Mouse (Mus musculus): ENCODE measurements around the gene Becn1. TPM values are rescaled to one million over a fixed set of nuclear protein-coding genes. Genes with fewer than 3 reads are reported as not detected.
"Not testable (repeated sequence)": the region's sequence is repeated elsewhere in the genome, so short reads cannot be mapped to it uniquely, and the experiment has no call there.

The Becn1 gene
- polyA plus RNA-seq, 1 experiment = 169 TPM

- H3K4me1 ChIP-seq (ENCODE audit: control insufficient read depth, insufficient read depth, low read length) = peaks cover 2% of the 10 kb centered on the region; the same call in 1 of the 2 replicates
- TF ChIP-seq POLR2A (IDR thresholded peaks at IDR 0.05; ENCODE audit: extremely low read depth, insufficient read depth, low read length) (no peak), CTCF (IDR thresholded peaks at IDR 0.05; ENCODE audit: extremely low read depth, insufficient read depth, low read length) (no peak)
- no peak overlapping the region for H3K4me3 ChIP-seq (ENCODE audit: insufficient read depth, low read length)
- no peak overlapping the region for H3K27ac ChIP-seq (ENCODE audit: insufficient read depth, low read length)
Measured at GRCm38 (mm10) chr11:101334023-101334422, 31.9 kb upstream of the Becn1 start.

GRCm38 (mm10) chr11:101332537-101332936 lies 30.5 kb upstream of the Becn1 start:
- TF ChIP-seq CTCF (IDR thresholded peaks at IDR 0.05; ENCODE audit: extremely low read depth, insufficient read depth, low read length) (no peak), POLR2A (IDR thresholded peaks at IDR 0.05; ENCODE audit: extremely low read depth, insufficient read depth, low read length) (no peak)
- no peak overlapping the region for H3K27ac ChIP-seq (ENCODE audit: insufficient read depth, low read length)
- H3K4me1 ChIP-seq (ENCODE audit: control insufficient read depth, insufficient read depth, low read length) = no peaks in the 10 kb centered on the region
- H3K4me3 ChIP-seq (ENCODE audit: insufficient read depth, low read length) = no peak overlapping the region

- not testable (repeated sequence) for H3K4me3 ChIP-seq (ENCODE audit: insufficient read depth, low read length); H3K4me1 ChIP-seq (ENCODE audit: control insufficient read depth, insufficient read depth, low read length); H3K27ac ChIP-seq (ENCODE audit: insufficient read depth, low read length)
Measured at GRCm38 (mm10) chr11:101330961-101331360, 28.9 kb upstream of the Becn1 start.

GRCm38 (mm10) chr11:101330371-101330924 lies 28.4 kb upstream of the Becn1 start, which contains the start of gene Aoc3:
Aoc3 (plus strand) TSS chr11:101330605.
- H3K27ac ChIP-seq (ENCODE audit: insufficient read depth, low read length) = no peak within 1 kb of the TSS
- no peak within 1 kb of the TSS for H3K4me3 ChIP-seq (ENCODE audit: insufficient read depth, low read length)
- TF ChIP-seq POLR2A (IDR thresholded peaks at IDR 0.05; ENCODE audit: extremely low read depth, insufficient read depth, low read length) (no peak), CTCF (IDR thresholded peaks at IDR 0.05; ENCODE audit: extremely low read depth, insufficient read depth, low read length) (no peak)
- H3K4me1 ChIP-seq (ENCODE audit: control insufficient read depth, insufficient read depth, low read length) = no peaks in the 10 kb centered on the region

- H3K4me1 ChIP-seq (ENCODE audit: control insufficient read depth, insufficient read depth, low read length) = no peaks in the 10 kb centered on the region
- H3K27ac ChIP-seq (ENCODE audit: insufficient read depth, low read length) = no peak overlapping the region
- TF ChIP-seq CTCF (IDR thresholded peaks at IDR 0.05; ENCODE audit: extremely low read depth, insufficient read depth, low read length) (no peak), POLR2A (IDR thresholded peaks at IDR 0.05; ENCODE audit: extremely low read depth, insufficient read depth, low read length) (no peak)
- H3K4me3 ChIP-seq (ENCODE audit: insufficient read depth, low read length) = no peak overlapping the region
Measured at GRCm38 (mm10) chr11:101328941-101329635, 27.0 kb upstream of the Becn1 start.

GRCm38 (mm10) chr11:101327311-101327710 lies 25.2 kb upstream of the Becn1 start:
- Histone ChIP-seq H3K27ac (ENCODE audit: insufficient read depth, low read length) (no peak overlapping the region), H3K4me1 (ENCODE audit: control insufficient read depth, insufficient read depth, low read length) (no peaks in the 10 kb centered on the region), H3K4me3 (ENCODE audit: insufficient read depth, low read length) (no peak overlapping the region)
- no peak for TF ChIP-seq POLR2A (IDR thresholded peaks at IDR 0.05; ENCODE audit: extremely low read depth, insufficient read depth, low read length)
- TF ChIP-seq CTCF (IDR thresholded peaks at IDR 0.05; ENCODE audit: extremely low read depth, insufficient read depth, low read length) = no peak

GRCm38 (mm10) chr11:101326147-101326546 lies 24.1 kb upstream of the Becn1 start:
- no peak overlapping the region for H3K27ac ChIP-seq (ENCODE audit: insufficient read depth, low read length)
- TF ChIP-seq CTCF (IDR thresholded peaks at IDR 0.05; ENCODE audit: extremely low read depth, insufficient read depth, low read length) (no peak), POLR2A (IDR thresholded peaks at IDR 0.05; ENCODE audit: extremely low read depth, insufficient read depth, low read length) (no peak)
- H3K4me3 ChIP-seq (ENCODE audit: insufficient read depth, low read length) = no peak overlapping the region
- H3K4me1 ChIP-seq (ENCODE audit: control insufficient read depth, insufficient read depth, low read length) = no peaks in the 10 kb centered on the region

- not testable (repeated sequence) for H3K4me1 ChIP-seq (ENCODE audit: control insufficient read depth, insufficient read depth, low read length); H3K4me3 ChIP-seq (ENCODE audit: insufficient read depth, low read length); H3K27ac ChIP-seq (ENCODE audit: insufficient read depth, low read length)
Measured at GRCm38 (mm10) chr11:101325201-101325600, 23.1 kb upstream of the Becn1 start.

GRCm38 (mm10) chr11:101324763-101325162 lies 22.7 kb upstream of the Becn1 start, which contains the start of gene Aoc2:
Aoc2 (plus strand) TSS chr11:101325063.
- no peak within 1 kb of the TSS for H3K4me3 ChIP-seq (ENCODE audit: insufficient read depth, low read length)

GRCm38 (mm10) chr11:101323609-101324008 lies 21.5 kb upstream of the Becn1 start:
- TF ChIP-seq POLR2A (IDR thresholded peaks at IDR 0.05; ENCODE audit: extremely low read depth, insufficient read depth, low read length) = no peak
- TF ChIP-seq CTCF (IDR thresholded peaks at IDR 0.05; ENCODE audit: extremely low read depth, insufficient read depth, low read length) = peak; percentile 98

More at GRCm38 (mm10) chr11:101324763-101325162, 22.7 kb upstream of the Becn1 start, which contains the start of gene Aoc2:
- Histone ChIP-seq H3K4me1 (ENCODE audit: control insufficient read depth, insufficient read depth, low read length) (no peaks in the 10 kb centered on the region), H3K27ac (ENCODE audit: insufficient read depth, low read length) (no peak within 1 kb of the TSS)
- TF ChIP-seq POLR2A (IDR thresholded peaks at IDR 0.05; ENCODE audit: extremely low read depth, insufficient read depth, low read length) (no peak), CTCF (IDR thresholded peaks at IDR 0.05; ENCODE audit: extremely low read depth, insufficient read depth, low read length) (no peak)

More at GRCm38 (mm10) chr11:101323609-101324008, 21.5 kb upstream of the Becn1 start:
- H3K27ac ChIP-seq (ENCODE audit: insufficient read depth, low read length) = no peak overlapping the region
- H3K4me3 ChIP-seq (ENCODE audit: insufficient read depth, low read length) = no peak overlapping the region
- H3K4me1 ChIP-seq (ENCODE audit: control insufficient read depth, insufficient read depth, low read length) = no peaks in the 10 kb centered on the region
